Mouse (Mus musculus) forebrain, embryonic 13.5 days (tissue): ENCODE results near the gene Sprr2i. TPM values are rescaled to one million over a fixed set of nuclear protein-coding genes. Genes with fewer than 3 reads are reported as not detected.

Experiments used
- polyA plus RNA-seq: library from polyadenylated mRNA; unstranded; fragments of >200 nt; fragmentation: Nextera tagmentation; extraction: Ambion mirVana; gene quantifications from 2 replicates; pipeline ENCODE4 v1.2.1, GENCODE M21; 2015

The Sprr2i gene
- polyA plus RNA-seq, 1 experiment from 2014 or later = not detected

Other genes with a start within 250 kb of the Sprr2i start
- not detected in 2 replicates for gene Sprr2a1, start 192.2 kb upstream of the Sprr2i start, polyA plus RNA-seq
- not detected in 2 replicates for gene Sprr2a2, start 192.1 kb upstream of the Sprr2i start, polyA plus RNA-seq
- gene Sprr2a3, start 122.6 kb upstream of the Sprr2i start, polyA plus RNA-seq = not detected in 2 replicates
- not detected in 2 replicates for gene Sprr2b, start 91.4 kb upstream of the Sprr2i start, polyA plus RNA-seq
- not detected in 2 replicates for gene Sprr2d, start 68.9 kb upstream of the Sprr2i start, polyA plus RNA-seq
- not detected in 2 replicates for gene Sprr2e, start 55.8 kb upstream of the Sprr2i start, polyA plus RNA-seq
- not detected in 2 replicates for gene Sprr2f, start 42.8 kb upstream of the Sprr2i start, polyA plus RNA-seq
- gene Sprr2h, start 22.3 kb upstream of the Sprr2i start, polyA plus RNA-seq = not detected in 2 replicates
- not detected in 2 replicates for gene Sprr2j-ps, start 10.1 kb downstream of the Sprr2i start, polyA plus RNA-seq
- gene Gm9774, start 21.4 kb downstream of the Sprr2i start, polyA plus RNA-seq = 10.3 and 12.2 TPM in 2 replicates
- not detected in 2 replicates for gene Sprr2k, start 24.6 kb downstream of the Sprr2i start, polyA plus RNA-seq
- not detected in 2 replicates for gene Sprr1b, start 30.8 kb downstream of the Sprr2i start, polyA plus RNA-seq
- not detected in 2 replicates for gene Sprr3, start 50.7 kb downstream of the Sprr2i start, polyA plus RNA-seq
- not detected in 2 replicates for gene Sprr1a, start 77.9 kb downstream of the Sprr2i start, polyA plus RNA-seq
- not detected in 2 replicates for gene Sprr4, start 92.5 kb downstream of the Sprr2i start, polyA plus RNA-seq
- gene 2310046K23Rik, start 126.5 kb downstream of the Sprr2i start, polyA plus RNA-seq = not detected in 2 replicates
- gene Ivl, start 165.7 kb downstream of the Sprr2i start, polyA plus RNA-seq = not detected in 2 replicates
- gene Smcp, start 181.0 kb downstream of the Sprr2i start, polyA plus RNA-seq = not detected in 2 replicates
- not detected in 2 replicates for gene 2210017I01Rik, start 199.5 kb downstream of the Sprr2i start, polyA plus RNA-seq
- gene Lce6a, start 213.7 kb downstream of the Sprr2i start, polyA plus RNA-seq = not detected in 2 replicates
- gene Lce1a1, start 240.3 kb downstream of the Sprr2i start, polyA plus RNA-seq = not detected in 2 replicates
- gene Lce1b, start 248.9 kb downstream of the Sprr2i start, polyA plus RNA-seq = not detected in 2 replicates